Mouse (Mus musculus) thymus, postnatal 36 days (tissue): ENCODE data around the gene Gramd1a.

Experiments used
- DNase-seq, 2 experiments: peaks; one replicate each; pipeline ENCODE4 v3.0.0; 2022; ENCODE audit warnings: mixed read lengths in 2 of 2

Gene Gramd1a

DNA sequence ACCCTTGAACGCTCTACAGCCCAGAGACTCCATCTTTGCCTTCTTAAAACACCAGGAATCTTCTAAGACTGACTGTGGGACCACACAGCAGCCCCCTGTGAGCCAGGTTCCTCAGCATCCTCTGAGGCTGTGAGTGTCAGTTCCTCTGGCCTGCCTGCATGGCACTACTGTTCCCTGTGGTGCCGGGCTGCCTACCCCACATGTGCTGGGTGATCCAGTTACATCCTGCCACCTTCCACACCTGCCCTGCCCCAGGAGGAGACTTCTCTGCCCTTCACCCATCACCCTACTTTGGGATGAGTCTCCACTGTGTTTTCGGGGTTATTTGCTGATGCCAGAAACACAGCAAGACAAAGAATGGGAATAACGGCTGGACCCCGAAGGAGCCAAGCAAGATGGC, 36.1 kb downstream of the Gramd1a start:
- no peak for DNase-seq

DNA sequence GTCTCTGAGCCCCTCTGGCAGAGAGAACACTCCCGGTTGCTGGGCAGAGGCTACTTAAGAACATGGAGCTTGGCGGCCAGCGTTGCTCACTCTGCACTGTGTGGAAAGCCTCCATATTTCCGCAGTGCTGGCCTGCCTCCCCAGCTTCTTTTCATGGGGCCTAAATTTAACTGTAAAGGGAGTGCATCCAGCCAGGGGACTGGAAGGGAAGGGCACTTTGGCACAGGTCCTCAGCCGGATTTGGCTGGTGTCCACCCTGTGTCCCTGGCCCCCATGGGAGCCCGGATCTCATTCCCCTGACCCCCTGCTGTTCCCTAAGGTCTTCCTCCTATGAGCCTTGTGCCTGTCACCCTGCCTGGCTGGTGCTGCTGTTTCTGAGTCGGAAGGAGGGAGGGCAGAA, 37.2 kb downstream of the Gramd1a start:
- no peak for DNase-seq

DNA sequence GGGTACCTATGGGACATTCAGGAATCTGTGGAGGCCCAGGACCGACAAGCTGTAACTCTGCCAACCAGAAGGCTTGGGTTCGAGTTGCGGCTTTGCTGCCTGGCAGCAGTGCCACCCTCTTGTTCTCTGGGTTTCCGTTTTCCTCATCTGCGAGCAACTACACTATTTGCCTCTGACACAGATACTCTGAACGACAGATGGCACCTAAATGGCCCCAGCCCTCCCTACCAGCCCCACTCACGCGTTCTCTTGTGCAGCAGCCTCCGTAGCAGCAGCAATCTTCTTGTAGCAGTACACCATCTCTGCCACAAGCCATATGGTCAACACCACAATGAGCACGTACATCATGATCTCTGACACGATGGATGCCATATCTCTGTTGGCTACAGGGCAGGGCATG, 38.2 kb downstream of the Gramd1a start:
- no peak for DNase-seq

DNA sequence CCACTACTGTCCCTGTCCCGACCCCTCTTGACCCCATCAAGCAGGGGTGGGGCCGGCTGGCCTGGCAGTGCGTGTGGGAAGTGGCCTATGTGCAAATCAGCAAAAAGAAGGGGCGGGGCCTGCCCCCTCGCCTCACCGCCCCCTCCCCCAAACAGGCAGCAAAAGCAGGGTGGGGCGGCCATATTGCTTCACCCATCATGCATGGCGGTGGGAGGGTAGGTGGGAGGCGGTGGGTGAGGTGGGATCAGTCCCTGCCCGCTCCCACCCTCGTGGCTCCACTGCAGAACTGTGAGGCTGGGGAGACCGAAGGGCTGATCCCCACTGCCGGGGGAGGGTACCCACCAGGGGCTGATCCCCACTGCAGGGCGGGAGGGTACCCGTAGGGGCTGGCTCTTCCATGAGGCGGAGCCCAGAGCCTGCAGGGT, 39.0 kb downstream of the Gramd1a start:
- no peak for DNase-seq

DNA sequence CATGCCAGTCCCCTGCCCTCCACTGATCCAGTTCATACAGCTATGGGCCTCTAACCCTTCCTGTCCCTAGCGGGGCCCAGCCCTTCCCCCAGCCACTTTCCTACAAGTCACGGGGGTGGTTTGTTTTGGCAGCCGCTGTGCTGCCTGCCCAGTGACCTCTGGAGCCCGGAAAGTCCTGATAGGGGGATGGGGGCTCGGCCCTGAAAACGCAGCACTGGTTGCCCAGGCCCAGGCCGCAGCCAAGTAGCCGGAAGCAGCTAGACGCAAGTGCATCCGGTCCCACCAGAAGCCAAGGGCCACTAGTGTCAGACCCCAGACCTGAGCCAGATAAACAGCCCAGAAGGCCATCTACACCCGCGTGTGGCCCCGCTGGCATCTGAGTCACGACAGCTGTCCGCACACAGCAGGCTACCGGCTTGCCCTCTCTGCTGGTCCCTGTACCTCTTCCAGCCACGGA, 40.1 kb downstream of the Gramd1a start:
- DNase-seq: no peak

DNA sequence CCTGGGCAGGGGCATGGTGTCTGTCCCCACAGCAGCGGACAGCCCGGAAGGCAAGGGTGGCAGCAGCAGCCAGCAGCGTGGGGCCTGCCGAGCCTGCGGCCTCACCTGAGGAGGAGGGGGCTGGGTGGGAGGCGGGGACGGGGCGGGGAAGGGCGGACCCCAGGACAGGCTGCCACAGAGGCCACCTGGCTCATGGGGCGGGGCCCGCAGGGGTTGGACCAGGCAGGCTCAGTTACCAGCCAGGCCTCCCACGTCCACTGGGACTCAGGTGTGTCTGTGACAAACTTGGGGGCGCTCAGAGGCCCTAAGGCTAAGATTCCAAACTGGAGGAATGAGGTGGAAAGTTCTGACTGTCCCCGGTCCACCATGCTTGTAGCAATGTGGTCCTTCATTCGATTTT, 40.5 kb downstream of the Gramd1a start, which contains the start of gene Hpn:
TSS of gene Hpn (minus strand) at position 109 of the 400 bp plus-strand sequence.
- no peak for DNase-seq

DNA sequence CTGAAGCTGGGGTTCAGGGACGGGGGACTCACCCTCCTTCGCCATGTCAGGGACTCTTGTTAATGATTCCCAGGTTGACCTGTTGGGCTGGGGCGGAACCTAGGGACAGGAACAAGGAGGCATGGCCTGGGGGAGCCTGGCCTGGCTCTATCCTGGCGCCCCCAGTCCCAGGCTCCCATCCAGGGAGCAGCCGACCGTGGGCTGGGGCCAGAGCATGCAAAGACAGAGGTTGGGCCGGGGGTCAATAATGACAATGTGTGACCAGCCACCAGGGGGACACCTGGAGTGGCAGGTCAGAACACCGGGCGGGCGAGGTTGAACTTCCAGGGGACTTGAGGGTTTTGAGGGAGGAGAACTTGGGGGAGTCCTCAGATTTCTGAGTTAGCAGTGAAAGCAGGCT, 41.0 kb downstream of the Gramd1a start:
- DNase-seq: no peak

DNA sequence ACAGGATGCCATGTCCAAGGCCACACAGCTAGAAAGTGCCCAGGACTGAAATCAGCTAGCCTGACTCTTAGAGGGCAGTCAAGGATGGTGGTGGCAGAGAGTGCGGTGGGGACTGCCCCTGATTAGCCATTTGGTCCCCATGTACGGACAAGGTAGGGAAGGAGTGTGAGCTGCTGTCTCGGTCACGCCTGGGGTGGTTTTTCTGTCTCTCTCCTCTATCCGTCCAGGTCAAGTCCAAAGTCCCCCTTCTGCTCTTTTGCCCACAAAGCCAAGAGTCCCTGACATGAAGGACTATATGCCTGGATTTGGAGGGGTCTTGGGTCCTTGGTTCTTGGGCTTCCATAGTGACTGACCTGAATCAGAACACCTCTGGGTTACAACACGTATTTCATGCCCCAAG, 41.9 kb downstream of the Gramd1a start:
- no peak for DNase-seq

DNA sequence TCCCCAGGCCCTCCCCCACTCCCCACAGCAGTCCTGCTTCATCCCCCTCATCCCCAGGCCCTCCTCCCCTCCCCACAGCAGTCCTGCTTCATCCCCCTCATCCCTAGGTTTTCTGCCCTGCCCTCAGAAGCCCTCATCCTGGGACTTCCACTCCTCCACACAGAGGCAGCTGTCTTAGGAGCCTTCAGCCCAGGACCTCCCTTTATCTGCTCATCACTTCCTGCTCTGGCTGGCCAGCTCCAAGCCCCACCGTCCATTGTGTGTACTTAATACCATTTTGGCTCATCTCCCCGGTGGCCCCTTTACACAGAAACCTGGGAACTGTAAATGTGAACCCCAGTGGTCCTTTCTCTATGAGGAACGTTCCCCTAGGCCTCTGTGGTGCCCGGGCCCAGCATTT, 43.7 kb downstream of the Gramd1a start:
- DNase-seq: no peak

DNA sequence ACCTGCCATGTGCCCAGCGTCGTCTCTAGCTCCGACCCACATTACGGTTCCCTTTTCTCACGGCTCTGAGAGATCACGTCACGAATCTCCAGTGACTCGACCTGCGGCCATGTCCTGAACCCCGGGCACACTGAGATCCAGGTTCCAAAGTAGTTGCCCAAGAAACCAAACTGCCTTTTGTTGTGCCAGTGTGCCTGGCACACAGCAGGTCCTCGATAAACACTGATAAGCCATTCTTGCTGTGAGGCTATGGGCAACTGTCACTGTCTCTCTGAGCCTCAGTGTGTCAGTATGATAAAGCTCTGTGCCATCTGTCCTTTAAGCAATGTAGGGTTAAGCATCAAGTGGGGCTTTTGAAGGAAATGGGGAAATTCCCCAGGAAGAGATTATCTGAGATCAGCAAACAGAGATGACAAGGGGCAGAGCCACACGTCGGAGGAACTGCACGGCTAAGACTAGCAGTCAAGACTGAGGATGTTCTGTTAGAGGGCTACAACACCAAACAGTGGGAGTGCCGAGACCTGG, 44.8 kb downstream of the Gramd1a start:
- DNase-seq: no peak

DNA sequence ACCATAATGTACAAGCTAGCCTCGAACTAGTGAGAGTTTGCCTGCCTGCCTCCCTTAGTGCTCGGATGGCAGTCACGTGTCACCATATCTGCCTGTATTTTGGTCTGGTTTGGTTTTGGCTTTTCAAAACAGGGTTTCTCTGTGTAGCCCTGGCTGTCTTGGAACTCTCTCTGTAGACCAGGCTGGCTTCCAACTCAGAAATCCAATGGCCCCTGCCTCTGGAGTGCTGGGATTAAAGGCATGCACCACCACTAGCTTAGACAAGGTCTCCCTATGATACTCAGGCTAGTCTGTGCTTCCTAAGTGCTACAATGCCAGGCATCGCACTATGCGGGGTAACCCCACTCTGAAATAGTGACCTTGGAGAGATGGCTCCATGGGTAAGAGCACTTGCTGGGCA, 45.9 kb downstream of the Gramd1a start:
- no peak for DNase-seq

DNA sequence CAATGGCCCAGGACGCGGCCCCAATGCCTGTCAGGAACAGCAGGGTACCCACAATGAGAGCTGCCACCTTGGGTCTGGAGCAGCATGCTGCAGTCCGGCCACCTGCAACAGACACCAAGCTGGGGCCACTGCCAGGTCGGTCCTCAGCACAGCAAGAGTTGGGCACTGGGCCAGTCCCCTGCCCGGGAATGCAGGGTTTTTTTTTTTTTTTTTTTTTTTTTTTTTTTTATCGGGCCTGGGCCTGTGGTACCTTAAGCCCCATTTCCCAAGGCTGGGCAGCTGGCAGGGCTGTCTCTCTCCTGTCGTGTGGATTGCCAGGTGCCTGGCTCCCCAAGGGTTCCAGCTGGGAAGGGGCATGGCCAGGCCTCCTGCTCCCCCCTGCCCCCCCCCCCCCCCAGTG, 46.6 kb downstream of the Gramd1a start:
- no peak for DNase-seq

DNA sequence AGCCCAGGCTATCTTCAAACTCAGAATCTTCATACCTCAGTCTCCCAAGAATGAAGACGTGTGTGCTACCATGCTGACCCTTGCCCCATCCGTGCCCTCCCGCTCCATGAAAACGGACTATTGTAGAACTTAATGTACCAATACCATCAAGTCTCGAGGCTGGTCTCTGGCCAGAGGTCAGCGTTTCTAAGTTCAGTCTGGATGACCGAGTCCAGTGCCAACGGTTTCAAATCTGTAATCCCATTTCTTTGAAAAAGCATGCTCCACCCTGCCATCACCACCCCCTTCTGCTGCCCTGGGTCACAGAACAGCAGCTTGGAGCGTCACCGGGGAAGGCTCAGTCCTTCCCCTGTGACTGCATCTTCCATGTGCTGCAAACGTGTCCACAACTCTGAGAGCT, 47.9 kb downstream of the Gramd1a start:
- DNase-seq: no peak

DNA sequence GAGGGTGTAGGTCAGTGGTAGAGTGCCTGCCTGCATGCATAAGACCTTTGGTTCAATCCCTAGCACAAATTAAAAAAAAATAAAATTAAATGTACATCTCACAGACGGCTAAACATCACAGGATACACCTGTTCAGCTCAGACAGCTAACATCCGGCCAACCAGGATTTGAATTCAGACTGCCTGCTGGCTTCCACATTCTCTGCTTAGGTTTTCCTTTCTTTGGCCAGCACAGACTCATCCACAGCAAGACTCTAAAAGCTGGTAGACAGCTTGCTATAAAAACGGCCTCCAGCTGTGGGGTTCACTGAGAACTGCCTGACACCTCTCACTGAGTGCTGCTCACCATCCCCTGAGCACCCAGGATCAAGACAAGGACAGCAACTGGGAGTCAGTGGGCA, 49.5 kb downstream of the Gramd1a start:
- DNase-seq: no peak

DNA sequence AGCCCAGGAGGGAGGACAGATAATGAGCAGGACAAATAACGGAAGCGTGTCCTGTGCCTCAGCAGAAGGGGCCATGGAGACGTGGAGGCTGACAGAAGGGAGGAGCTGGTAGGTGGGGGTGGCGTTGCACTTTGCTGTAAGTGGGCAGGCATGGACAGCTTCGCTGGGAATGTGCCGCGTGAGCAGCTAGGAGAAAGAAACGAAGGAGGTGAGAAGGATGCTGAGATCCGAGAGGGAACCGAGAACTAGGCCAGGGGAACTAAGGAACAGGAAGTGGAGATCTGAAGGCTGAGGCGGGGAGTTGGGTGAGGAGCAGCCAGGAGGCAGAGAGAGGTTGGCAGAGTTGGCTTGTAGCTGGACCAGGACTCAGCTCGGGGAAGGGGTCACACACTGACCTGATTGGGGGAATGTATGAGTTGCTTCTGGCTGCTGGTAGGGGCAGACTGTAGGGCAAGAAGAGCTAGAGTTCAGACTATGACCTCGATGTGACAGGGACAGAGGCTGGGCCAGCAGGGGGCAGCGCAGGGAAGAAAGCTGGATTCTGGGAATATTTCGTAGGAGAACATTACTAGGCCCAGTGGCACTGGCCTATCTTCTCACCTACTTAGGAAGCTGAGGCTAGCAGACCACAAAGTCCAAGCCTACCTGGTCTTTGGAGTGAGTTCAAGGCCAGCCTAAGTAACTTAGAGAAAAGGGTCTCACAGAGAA, 50.5 kb downstream of the Gramd1a start:
- peak; percentile 36 to 37 for DNase-seq

DNA sequence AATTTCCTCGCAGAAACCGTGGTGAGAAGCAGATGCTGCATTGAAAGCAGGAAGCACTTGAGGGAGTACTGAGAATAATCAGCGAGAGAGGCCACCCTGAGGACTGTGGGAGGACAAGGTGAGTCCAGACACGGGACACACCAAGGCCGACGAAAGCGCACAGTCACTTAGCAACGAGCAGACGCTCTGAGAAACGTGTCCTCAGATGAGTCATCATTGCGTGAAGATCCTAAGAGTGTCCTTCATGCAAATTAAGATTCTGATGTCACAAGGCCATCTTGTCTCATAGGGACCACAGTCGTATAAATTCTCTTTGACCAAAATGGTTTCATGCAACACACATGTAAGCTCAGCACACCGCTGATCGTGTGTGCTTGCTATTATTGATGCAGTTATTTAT, 54.9 kb downstream of the Gramd1a start:
- DNase-seq: no peak

DNA sequence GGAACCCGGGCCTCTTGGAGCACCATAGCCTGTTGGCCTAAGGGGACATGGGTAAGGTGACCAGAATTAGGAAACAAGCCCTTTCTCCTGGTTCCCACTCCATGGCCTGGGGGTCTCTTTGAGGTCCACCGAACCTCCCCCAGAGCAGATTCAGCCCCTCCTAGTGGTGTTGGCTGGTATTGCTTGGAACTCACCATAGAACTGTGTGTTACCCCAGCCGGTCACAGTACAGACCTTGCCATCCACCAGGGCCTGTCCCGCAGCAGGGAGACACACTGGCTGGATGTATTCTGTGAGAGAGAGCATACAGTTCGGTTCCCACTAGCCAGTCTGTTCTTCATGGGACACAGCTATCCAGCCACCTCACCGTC, 56.1 kb downstream of the Gramd1a start:
- peak in 1 of 2 experiments; percentile 24 for DNase-seq

DNA sequence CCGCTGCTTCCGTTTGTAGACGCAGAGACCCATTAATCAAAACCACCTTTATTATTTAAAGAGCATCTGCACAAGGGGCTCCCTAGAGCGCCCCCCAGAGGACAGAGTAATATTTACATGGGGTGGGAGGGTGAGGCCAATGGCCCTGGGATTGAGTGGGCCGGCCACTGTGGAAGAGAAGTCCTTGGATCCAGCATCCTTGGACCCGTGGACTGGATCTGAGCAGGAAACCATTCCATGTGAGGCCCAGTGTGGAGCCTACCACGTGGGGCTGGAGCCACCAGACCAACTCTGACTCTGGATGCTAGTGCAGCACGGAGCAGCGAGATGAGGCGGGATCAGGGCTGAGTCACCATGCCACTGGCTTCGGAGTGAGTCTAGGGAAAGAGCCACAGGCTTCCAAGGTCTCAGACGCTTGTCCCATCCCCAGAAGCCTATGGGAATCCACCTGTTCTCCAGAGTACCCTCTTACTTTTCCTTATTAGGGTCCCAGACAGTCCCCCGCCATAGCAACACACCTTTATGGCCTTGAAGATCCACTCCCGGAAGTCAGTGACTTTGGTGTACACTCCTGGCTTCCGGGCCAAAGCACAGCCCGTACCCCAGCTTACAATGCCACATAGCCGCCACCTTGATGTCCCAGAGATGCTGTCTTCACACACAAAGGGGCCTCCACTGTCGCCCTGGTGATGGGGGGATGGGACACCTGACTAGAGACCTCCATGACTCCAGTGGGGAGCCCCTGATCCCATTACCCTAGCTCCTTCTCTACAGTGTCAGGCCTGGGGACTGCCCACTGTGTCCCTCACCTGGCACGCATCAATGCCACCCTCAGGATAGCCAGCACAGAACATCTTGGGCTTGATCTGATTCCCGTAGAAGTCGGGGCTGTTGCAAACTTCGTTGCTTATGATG, 56.7 kb downstream of the Gramd1a start:
- no peak for DNase-seq

DNA sequence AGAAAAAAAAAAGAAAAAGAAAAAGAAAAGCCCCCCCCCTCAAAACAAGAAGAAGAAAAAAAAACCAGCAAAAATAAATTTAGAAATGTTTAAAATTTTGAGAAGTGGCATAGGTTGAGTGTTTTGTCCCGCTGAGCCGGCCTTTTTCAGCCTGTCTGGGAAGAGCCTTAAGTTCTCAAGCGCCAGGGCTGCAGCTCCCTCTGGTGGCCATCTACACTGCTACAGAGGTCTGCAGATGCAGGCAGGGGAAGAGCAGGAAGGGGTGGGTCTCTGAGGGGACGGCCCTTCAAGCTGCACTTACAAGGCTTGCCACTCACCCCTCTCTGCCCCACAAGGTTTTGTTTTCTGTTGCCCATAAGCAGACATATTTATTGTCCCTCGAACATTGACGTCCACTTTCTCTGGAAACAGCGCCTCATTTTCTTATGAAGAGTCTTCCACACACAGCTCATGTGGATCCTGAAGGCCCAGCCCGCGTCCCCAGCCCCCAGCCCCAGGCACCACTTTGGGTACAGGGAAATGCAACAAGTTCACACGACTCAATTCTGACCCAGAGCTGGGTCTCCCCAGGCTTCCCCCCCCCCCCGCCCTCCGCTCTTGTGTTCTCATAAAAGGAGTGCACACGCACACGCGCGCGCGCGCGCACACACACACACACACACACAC, 58.0 kb downstream of the Gramd1a start:
- DNase-seq: peak; percentile 88 to 90

DNA sequence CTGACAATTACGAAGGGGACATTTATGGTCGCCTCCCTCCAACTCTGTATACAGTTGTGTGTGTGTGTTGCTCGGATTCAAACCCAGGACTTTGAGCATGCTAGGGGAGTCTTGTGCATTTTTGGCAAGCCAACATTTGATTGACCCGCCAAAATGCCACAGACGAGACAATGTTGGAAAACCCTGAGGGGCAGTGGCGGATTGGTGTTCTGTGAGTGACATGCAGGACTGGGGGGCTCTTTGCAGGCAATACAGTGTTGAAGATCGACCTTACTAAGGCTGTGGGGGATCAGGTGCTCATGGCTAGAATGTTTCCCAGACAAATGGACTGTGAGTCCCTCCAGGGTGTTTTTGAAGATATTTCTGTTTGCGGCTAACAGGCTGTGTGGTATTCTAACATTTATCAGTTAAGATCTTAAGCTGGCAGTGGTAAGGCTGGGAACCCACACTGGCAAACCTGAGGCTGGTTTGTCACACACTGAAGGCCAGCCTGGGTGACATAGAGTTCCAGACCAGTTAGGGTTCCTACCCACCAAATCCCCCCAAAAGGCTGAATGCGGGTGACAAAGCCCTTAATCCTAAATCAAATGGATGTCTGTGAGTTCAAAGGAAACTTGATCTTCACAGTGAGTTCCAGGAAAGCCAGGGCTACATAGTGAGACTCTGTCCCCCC, 58.7 kb downstream of the Gramd1a start:
- no peak for DNase-seq

DNA sequence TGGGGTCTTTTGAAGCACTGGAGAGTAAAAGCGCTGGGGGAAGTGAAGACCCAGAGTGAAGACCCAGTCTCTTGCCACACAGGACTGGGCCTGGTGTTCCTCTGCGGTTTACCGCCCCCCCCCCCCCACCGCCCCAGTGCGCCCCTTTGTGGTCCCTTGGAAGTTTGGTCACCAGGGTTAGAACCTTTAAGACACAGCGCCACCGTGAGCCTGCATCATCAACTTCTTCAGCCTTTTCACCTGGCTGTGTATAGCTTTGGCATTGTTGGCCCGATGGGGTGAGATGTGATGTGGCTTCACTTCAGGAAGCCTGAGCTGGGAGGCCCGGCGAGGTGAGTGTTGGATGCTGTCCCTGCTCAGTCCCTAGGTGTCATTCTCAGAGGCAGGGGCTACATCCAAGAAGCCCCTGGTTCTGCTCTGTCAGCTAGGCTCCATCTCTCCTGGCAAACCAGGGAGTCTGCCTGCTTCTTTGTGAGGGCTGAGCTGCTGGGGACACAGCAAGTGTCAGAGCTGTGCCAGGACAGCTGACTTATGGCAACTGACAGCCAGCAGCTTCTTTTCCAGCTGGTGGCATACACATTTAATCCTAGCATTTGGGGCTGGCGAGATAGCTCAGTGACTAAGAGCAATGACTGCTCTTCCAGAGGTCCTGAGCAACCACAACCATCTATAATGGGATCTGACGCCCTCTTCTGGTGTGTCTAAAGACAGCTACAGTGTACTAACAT, 60.8 kb downstream of the Gramd1a start:
- DNase-seq: peak; percentile 55

DNA sequence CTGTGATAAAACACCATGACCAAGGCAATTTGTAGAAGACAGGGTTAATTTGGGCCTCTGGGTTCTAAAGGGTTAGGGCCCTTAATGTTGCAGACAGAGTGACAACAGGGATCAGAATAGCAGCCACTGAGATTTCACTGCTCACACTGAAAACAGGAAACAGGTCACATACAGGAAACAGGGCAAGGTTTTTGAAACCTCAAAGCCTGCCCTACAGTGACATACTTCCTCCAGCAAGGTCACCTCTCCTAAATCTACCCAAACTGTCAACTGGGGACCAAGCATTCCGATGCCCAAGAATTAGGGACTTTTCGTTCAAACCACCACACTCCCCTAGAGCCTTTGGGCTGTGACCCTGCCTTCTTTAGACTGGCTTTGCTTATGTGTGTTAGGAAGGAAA, 66.0 kb downstream of the Gramd1a start:
- peak in 1 of 2 experiments; percentile 11 for DNase-seq
